Mouse (Mus musculus) heart, adult 2 months (tissue): ENCODE measurements around the gene Mtr.

Experiments
- CTCF ChIP-seq: fragments of 200-600 bp; IDR thresholded peaks from 2 replicates; pipeline ENCODE4 v1.8.1; 2022; ENCODE audit warnings: antibody characterized with exemption, mild to moderate bottlenecking, moderate library complexity
- EP300 ChIP-seq: fragments of 200-500 bp; IDR thresholded peaks from 2 replicates; pipeline ENCODE4 v1.6.1; 2011; ENCODE audit warnings: low read depth, low read length, control low read depth; ENCODE audit not compliant: insufficient read depth
- POLR2A ChIP-seq: fragments of 200-500 bp; IDR thresholded peaks from 2 replicates; pipeline ENCODE4 v1.6.1; 2011; ENCODE audit warnings: mild to moderate bottlenecking, low read depth, low read length, control low read depth; ENCODE audit not compliant: insufficient read depth

DNA sequence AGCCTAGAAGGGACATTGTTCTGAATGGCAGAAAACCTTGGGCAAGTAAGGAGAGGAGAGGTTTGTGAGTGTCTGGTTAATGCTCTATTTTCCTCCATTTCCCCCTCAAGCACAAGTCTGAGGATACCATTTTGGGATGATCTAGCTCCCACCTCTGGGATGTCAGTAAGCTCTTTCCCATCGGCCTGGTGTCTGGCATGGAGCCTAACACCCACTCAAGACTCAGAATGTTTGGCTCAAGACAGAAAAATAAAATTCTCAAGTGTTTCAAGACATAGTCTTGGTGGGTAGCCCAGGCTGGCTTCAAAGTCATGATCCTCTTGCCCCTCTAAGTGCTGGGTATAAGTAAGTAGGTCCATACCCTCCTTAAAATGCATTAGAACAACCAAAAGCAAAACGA is 59.4 kb downstream of the Mtr start:
- TF ChIP-seq CTCF = no peak
- TF ChIP-seq EP300 = no peak
- no peak for TF ChIP-seq POLR2A
